Mouse (Mus musculus): ENCODE measurements around the gene Smok3a. TPM values are rescaled to one million over a fixed set of nuclear protein-coding genes. Genes with fewer than 3 reads are reported as not detected.
"Not testable (repeated sequence)": the region's sequence is repeated elsewhere in the genome, so short reads cannot be mapped to it uniquely, and the experiment has no call there.

The Smok3a gene
- polyA plus RNA-seq, 1 experiment from 2014 or later: not detected

GRCm38 (mm10) chr5:138052894-138053293 is 31.8 kb downstream of the Smok3a start, which contains the start of gene Smok3c:
TSS of gene Smok3c (plus strand) at chr5:138053194.
- DNase-seq (ENCODE audit: low spot score); H3K27me3 ChIP-seq (ENCODE audit: low read depth, poor library complexity, severe bottlenecking); H3K9me3 ChIP-seq (replicated peaks); H3K4me1 ChIP-seq; H3K36me3 ChIP-seq; H3K27ac ChIP-seq; H3K4me3 ChIP-seq: not testable (repeated sequence)
- WGBS: no CpG with 5 or more reads among the region's 5 CpGs

DNA sequence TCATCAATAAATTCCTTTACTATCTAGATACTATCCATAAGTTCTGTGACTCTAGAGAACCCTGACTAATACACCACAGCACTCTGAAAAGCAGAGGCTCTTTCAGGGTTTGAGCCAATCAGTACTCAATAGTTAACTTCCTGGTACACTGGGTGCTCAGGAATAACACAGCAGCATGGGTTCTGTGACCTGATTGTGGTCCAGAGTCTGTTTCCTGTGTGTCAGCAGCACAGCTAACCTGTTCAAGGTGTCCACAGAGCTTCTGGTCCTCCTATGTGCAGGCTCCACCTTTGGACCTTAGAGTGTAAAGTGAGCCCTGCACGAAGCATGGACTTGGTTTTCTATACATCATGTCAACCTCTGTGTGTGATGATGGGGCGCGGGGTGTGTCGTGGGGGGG is 52.7 kb downstream of the Smok3a start:
- 87% methylated on average over 4 of the region's 4 CpGs for WGBS
- no peaks in the 10 kb centered on the region for H3K4me1 ChIP-seq
- DNase-seq (ENCODE audit: low spot score): no peak
- H3K4me3 ChIP-seq: no peak overlapping the region
- H3K27ac ChIP-seq: no peak overlapping the region
- no peaks in the 10 kb centered on the region for H3K27me3 ChIP-seq (ENCODE audit: low read depth, poor library complexity, severe bottlenecking)
- no peaks in the 10 kb centered on the region for H3K36me3 ChIP-seq
- H3K9me3 ChIP-seq (replicated peaks): no peaks in the 10 kb centered on the region

- DNase-seq (ENCODE audit: low spot score): no peak
- H3K27me3 ChIP-seq (ENCODE audit: low read depth, poor library complexity, severe bottlenecking): no peaks in the 10 kb centered on the region
- no peaks in the 10 kb centered on the region for H3K36me3 ChIP-seq
- no peaks in the 10 kb centered on the region for H3K9me3 ChIP-seq (replicated peaks)
- H3K27ac ChIP-seq: no peak overlapping the region
- no peaks in the 10 kb centered on the region for H3K4me1 ChIP-seq
- H3K4me3 ChIP-seq: no peak overlapping the region
- 82% methylated on average over 3 of the region's 3 CpGs for WGBS
Observed at GRCm38 (mm10) chr5:138075684-138076083, 54.6 kb downstream of the Smok3a start.

DNA sequence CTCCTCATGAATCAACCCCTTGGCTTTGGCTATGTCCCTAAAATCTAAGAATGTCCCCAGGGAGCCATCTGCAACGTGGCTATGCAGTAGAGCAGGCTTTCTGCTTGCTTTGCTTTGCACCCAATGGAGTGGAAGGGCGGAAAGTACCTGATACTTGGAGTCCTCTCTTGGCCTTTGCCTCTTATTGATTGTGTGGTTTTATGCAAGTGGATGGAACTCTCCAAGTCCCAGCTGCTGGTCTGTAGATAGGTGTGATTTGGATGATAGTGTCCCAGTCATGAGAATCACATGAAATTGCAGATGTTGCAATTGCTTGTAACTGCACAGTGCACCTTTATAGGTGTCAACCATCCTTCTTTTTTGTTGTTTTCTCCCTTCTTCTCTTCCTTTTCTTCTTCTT is 55.1 kb downstream of the Smok3a start:
- H3K36me3 ChIP-seq: no peaks in the 10 kb centered on the region
- H3K4me1 ChIP-seq: no peaks in the 10 kb centered on the region
- no peak overlapping the region for H3K27ac ChIP-seq
- H3K27me3 ChIP-seq (ENCODE audit: low read depth, poor library complexity, severe bottlenecking): no peaks in the 10 kb centered on the region
- 66% methylated on average over 2 of the region's 2 CpGs for WGBS
- no peak overlapping the region for H3K4me3 ChIP-seq
- DNase-seq (ENCODE audit: low spot score): no peak
- H3K9me3 ChIP-seq (replicated peaks): no peaks in the 10 kb centered on the region

- WGBS: 90% methylated on average over 5 of the region's 5 CpGs
- no peaks in the 10 kb centered on the region for H3K36me3 ChIP-seq
- no peaks in the 10 kb centered on the region for H3K9me3 ChIP-seq (replicated peaks)
- H3K4me3 ChIP-seq: no peak overlapping the region
- no peak overlapping the region for H3K27ac ChIP-seq
- DNase-seq (ENCODE audit: low spot score): no peak
- H3K27me3 ChIP-seq (ENCODE audit: low read depth, poor library complexity, severe bottlenecking): no peaks in the 10 kb centered on the region
- 0 out of 2 replicates have a peak, but pooled peaks cover 3% of the 10 kb centered on the region for H3K4me1 ChIP-seq
Observed at GRCm38 (mm10) chr5:138080456-138080855, 59.4 kb downstream of the Smok3a start.

DNA sequence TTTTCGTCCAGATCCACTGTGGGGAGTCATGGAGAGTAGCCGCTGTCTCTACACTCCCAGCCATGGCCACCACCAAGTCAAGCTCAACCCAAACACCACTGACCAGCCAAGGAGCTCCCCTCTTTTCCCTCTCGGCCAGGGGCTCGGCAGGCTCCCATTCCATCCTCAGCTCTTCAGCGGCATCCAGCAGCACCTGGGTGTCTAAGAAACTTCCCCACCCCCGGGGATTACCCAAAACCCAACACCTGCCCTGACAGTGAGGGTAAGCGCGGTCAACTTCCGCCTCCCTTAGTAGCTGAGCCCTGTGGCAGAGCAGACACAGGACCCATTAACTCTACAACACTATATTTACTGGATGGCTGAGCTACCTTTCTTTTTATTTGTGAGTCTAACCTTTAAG is 60.4 kb downstream of the Smok3a start:
- Histone ChIP-seq H3K27ac (no peak overlapping the region), H3K9me3 (replicated peaks) (no peaks in the 10 kb centered on the region), H3K4me1 (peaks cover 10% of the 10 kb centered on the region), H3K36me3 (no peaks in the 10 kb centered on the region), H3K4me3 (no peak overlapping the region), H3K27me3 (ENCODE audit: low read depth, poor library complexity, severe bottlenecking) (no peaks in the 10 kb centered on the region)
- no peak for DNase-seq (ENCODE audit: low spot score)
- WGBS: 85% methylated on average over 9 of the region's 9 CpGs

DNA sequence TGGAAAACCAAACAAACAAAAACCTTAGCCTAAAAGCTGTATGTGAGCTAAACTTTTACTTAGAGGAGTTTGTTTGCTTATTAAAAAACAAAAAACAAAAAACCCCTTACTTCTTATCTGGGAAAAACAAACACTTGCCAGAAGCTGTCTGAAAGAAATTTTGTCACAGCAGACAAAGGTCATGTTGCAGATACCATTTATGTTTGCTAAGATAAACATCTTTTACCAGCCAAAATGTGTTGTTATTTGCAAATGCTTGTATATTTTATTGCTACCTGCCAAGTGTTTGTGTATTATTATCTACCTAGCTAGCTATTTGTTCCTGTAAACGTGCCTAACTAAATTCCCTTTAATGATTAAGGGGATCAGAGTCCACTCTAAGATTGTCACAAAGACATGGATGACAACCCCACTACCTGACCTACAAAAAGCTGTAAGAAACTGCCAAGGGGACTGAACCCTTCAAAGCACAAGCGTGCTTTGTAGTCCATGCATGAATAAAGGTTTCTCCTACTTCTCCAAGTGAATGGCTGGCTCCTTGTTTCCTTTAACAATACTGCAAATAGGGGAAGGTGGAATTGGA is 62.3 kb downstream of the Smok3a start:
- Histone ChIP-seq H3K27ac (no peak overlapping the region), H3K9me3 (replicated peaks) (no peaks in the 10 kb centered on the region), H3K4me3 (no peak overlapping the region), H3K27me3 (ENCODE audit: low read depth, poor library complexity, severe bottlenecking) (no peaks in the 10 kb centered on the region), H3K36me3 (peaks cover 15% of the 10 kb centered on the region), H3K4me1 (peaks cover 12% of the 10 kb centered on the region)
- 70% methylated on average over 2 of the region's 2 CpGs for WGBS
- DNase-seq (ENCODE audit: low spot score): no peak

DNA sequence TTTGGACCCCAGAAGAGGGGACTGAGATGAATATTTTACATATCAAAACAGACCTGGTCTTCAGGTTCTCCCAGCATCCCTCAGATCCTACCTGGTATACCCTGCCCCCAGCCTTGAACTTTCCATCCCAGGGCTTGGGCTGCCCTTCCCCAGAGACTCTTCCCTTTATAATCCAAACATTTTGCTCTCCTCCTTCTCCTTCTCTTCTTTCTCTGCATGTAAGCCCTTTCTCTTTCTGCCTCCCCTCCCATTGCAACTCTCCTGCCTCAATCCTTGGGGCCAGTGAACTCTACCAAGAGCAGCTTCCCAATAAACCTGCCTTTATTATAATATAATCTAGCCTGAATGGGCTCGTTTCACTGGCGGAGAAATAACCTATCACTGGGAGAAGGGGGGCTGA is 62.9 kb downstream of the Smok3a start:
- H3K36me3 ChIP-seq: peaks cover 20% of the 10 kb centered on the region
- H3K27me3 ChIP-seq (ENCODE audit: low read depth, poor library complexity, severe bottlenecking): no peaks in the 10 kb centered on the region
- no peaks in the 10 kb centered on the region for H3K9me3 ChIP-seq (replicated peaks)
- H3K4me1 ChIP-seq: peaks cover 12% of the 10 kb centered on the region
- no peak overlapping the region for H3K4me3 ChIP-seq
- no peak overlapping the region for H3K27ac ChIP-seq
- 90% methylated on average over 2 of the region's 2 CpGs for WGBS
- no peak for DNase-seq (ENCODE audit: low spot score)

Other genes starting within 250 kb of the Smok3a start
- 47.0 and 49.5 TPM in 2 replicates for gene Ppp1r35, start 242.4 kb upstream of the Smok3a start, polyA plus RNA-seq (2016; fragmentation: Nextera tagmentation; extraction: Ambion mirVana)
- gene Mepce, start 233.6 kb upstream of the Smok3a start, polyA plus RNA-seq (2016; fragmentation: Nextera tagmentation; extraction: Ambion mirVana): 11.3 and 11.8 TPM in 2 replicates
- 8.4 and 15.8 TPM in 2 replicates for gene Zcwpw1, start 233.5 kb upstream of the Smok3a start, polyA plus RNA-seq (2016; fragmentation: Nextera tagmentation; extraction: Ambion mirVana)
- 0.34 and 0.39 TPM in 2 replicates for gene Pilra, start 185.0 kb upstream of the Smok3a start, polyA plus RNA-seq (2016; fragmentation: Nextera tagmentation; extraction: Ambion mirVana)
- not detected in 2 replicates for gene Pilrb1, start 163.2 kb upstream of the Smok3a start, polyA plus RNA-seq (2016; fragmentation: Nextera tagmentation; extraction: Ambion mirVana)
- not detected in 2 replicates for gene Pilrb2, start 149.4 kb upstream of the Smok3a start, polyA plus RNA-seq (2016; fragmentation: Nextera tagmentation; extraction: Ambion mirVana)
- not detected in 2 replicates for gene Cyp3a13, start 99.6 kb upstream of the Smok3a start, polyA plus RNA-seq (2016; fragmentation: Nextera tagmentation; extraction: Ambion mirVana)
- gene Gjc3, start 58.2 kb upstream of the Smok3a start, polyA plus RNA-seq (2016; fragmentation: Nextera tagmentation; extraction: Ambion mirVana): 0.04 TPM in 1 of 2 replicates, not detected in the other
- not detected in 2 replicates for gene Azgp1, start 39.7 kb upstream of the Smok3a start, polyA plus RNA-seq (2016; fragmentation: Nextera tagmentation; extraction: Ambion mirVana)
- gene Smok3b, start 168 bp downstream of the Smok3a start, polyA plus RNA-seq (2016; fragmentation: Nextera tagmentation; extraction: Ambion mirVana): not detected in 2 replicates
- gene Smok3c, start 31.9 kb downstream of the Smok3a start, polyA plus RNA-seq (2016; fragmentation: Nextera tagmentation; extraction: Ambion mirVana): not detected in 2 replicates
- gene Zkscan1, start 63.8 kb downstream of the Smok3a start, polyA plus RNA-seq (2016; fragmentation: Nextera tagmentation; extraction: Ambion mirVana): 24.5 and 29.4 TPM in 2 replicates
- gene Zscan21, start 95.6 kb downstream of the Smok3a start, polyA plus RNA-seq (2016; fragmentation: Nextera tagmentation; extraction: Ambion mirVana): 87.1 and 97.2 TPM in 2 replicates
- gene Zfp113, start 134.5 kb downstream of the Smok3a start, polyA plus RNA-seq (2016; fragmentation: Nextera tagmentation; extraction: Ambion mirVana): 29.7 and 36.3 TPM in 2 replicates
- gene Cops6, start 139.8 kb downstream of the Smok3a start, polyA plus RNA-seq (2016; fragmentation: Nextera tagmentation; extraction: Ambion mirVana): 381 and 386 TPM in 2 replicates
- 26.4 and 32.0 TPM in 2 replicates for gene Ap4m1, start 150.7 kb downstream of the Smok3a start, polyA plus RNA-seq (2016; fragmentation: Nextera tagmentation; extraction: Ambion mirVana)
- gene Mcm7, start 151.2 kb downstream of the Smok3a start, polyA plus RNA-seq (2016; fragmentation: Nextera tagmentation; extraction: Ambion mirVana): 384 and 399 TPM in 2 replicates
- 133 and 145 TPM in 2 replicates for gene Taf6, start 166.2 kb downstream of the Smok3a start, polyA plus RNA-seq (2016; fragmentation: Nextera tagmentation; extraction: Ambion mirVana)
- gene Cnpy4, start 166.2 kb downstream of the Smok3a start, polyA plus RNA-seq (2016; fragmentation: Nextera tagmentation; extraction: Ambion mirVana): 54.6 and 60.4 TPM in 2 replicates
- gene Mblac1, start 173.1 kb downstream of the Smok3a start, polyA plus RNA-seq (2016; fragmentation: Nextera tagmentation; extraction: Ambion mirVana): 6.6 and 9.5 TPM in 2 replicates
- gene Nxpe5, start 204.6 kb downstream of the Smok3a start, polyA plus RNA-seq (2016; fragmentation: Nextera tagmentation; extraction: Ambion mirVana): not detected in 2 replicates
- 35.4 and 39.7 TPM in 2 replicates for gene Lamtor4, start 234.2 kb downstream of the Smok3a start, polyA plus RNA-seq (2016; fragmentation: Nextera tagmentation; extraction: Ambion mirVana)
- gene BC037034, start 242.8 kb downstream of the Smok3a start, polyA plus RNA-seq (2016; fragmentation: Nextera tagmentation; extraction: Ambion mirVana): 5.4 and 6.3 TPM in 2 replicates

Measured in limb, embryonic 10.5 days (tissue).